Mouse (Mus musculus): ENCODE results near the gene Epha3. TPM values are rescaled to one million over a fixed set of nuclear protein-coding genes. Genes with fewer than 3 reads are reported as not detected.

Gene Epha3
- polyA plus RNA-seq, 1 experiment, result 1.0 TPM

GRCm38 (mm10) chr16:63793805-63794204 is 70.2 kb downstream of the Epha3 start:
- Histone ChIP-seq H3K27ac (ENCODE audit: control insufficient read depth, insufficient read depth, low read depth, low read length) (no peak overlapping the region), H3K27me3 (ENCODE audit: control insufficient read depth, insufficient read depth, low read length) (no peaks in the 10 kb centered on the region), H3K4me3 (ENCODE audit: control insufficient read depth, low read depth, low read length) (no peak overlapping the region), H3K36me3 (ENCODE audit: control insufficient read depth, insufficient read depth, low read length) (no peaks in the 10 kb centered on the region), H3K4me1 (ENCODE audit: control insufficient read depth, insufficient read depth, low read length) (no peaks in the 10 kb centered on the region)
- TF ChIP-seq POLR2A (IDR thresholded peaks at IDR 0.05; ENCODE audit: control insufficient read depth, low read depth, low read length) (no peak), CTCF (IDR thresholded peaks at IDR 0.05; ENCODE audit: control insufficient read depth, insufficient read depth, insufficient replicate concordance, low read depth, low read length) (no peak)

DNA sequence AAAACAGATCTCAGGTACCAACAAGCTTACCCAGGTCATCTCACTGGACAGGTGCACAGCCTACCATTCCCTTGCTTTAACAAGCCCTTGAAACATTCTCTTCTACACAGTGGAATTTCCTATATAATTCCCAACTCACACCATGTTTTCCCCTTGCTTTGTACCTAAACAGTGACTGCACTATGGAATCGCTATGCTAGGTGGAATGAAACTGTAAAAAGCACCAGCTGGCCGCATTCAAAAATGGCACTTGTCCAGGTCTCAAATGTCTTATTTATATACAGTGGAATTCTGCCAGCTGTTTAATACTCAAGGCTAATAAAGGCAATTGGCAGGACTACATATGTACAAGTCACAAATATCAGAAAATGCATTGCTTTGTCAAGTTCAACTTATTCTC is 71.9 kb downstream of the Epha3 start:
- Histone ChIP-seq H3K4me3 (ENCODE audit: control insufficient read depth, low read depth, low read length) (no peak overlapping the region), H3K27me3 (ENCODE audit: control insufficient read depth, insufficient read depth, low read length) (no peaks in the 10 kb centered on the region), H3K4me1 (ENCODE audit: control insufficient read depth, insufficient read depth, low read length) (no peaks in the 10 kb centered on the region), H3K27ac (ENCODE audit: control insufficient read depth, insufficient read depth, low read depth, low read length) (no peak overlapping the region), H3K36me3 (ENCODE audit: control insufficient read depth, insufficient read depth, low read length) (no peaks in the 10 kb centered on the region)
- TF ChIP-seq POLR2A (IDR thresholded peaks at IDR 0.05; ENCODE audit: control insufficient read depth, low read depth, low read length) (no peak), CTCF (IDR thresholded peaks at IDR 0.05; ENCODE audit: control insufficient read depth, insufficient read depth, insufficient replicate concordance, low read depth, low read length) (no peak)

GRCm38 (mm10) chr16:63783544-63783943 is 80.4 kb downstream of the Epha3 start:
- Histone ChIP-seq H3K27me3 (ENCODE audit: control insufficient read depth, insufficient read depth, low read length) (no peaks in the 10 kb centered on the region), H3K36me3 (ENCODE audit: control insufficient read depth, insufficient read depth, low read length) (no peaks in the 10 kb centered on the region), H3K4me1 (ENCODE audit: control insufficient read depth, insufficient read depth, low read length) (no peaks in the 10 kb centered on the region), H3K27ac (ENCODE audit: control insufficient read depth, insufficient read depth, low read depth, low read length) (no peak overlapping the region), H3K4me3 (ENCODE audit: control insufficient read depth, low read depth, low read length) (no peak overlapping the region)
- TF ChIP-seq CTCF (IDR thresholded peaks at IDR 0.05; ENCODE audit: control insufficient read depth, insufficient read depth, insufficient replicate concordance, low read depth, low read length) (no peak), POLR2A (IDR thresholded peaks at IDR 0.05; ENCODE audit: control insufficient read depth, low read depth, low read length) (no peak)

GRCm38 (mm10) chr16:63782101-63782500 is 81.9 kb downstream of the Epha3 start:
- no peaks in the 10 kb centered on the region for H3K36me3 ChIP-seq (ENCODE audit: control insufficient read depth, insufficient read depth, low read length)
- no peak overlapping the region for H3K4me3 ChIP-seq (ENCODE audit: control insufficient read depth, low read depth, low read length)
- H3K27ac ChIP-seq (ENCODE audit: control insufficient read depth, insufficient read depth, low read depth, low read length), result no peak overlapping the region
- H3K27me3 ChIP-seq (ENCODE audit: control insufficient read depth, insufficient read depth, low read length), result no peaks in the 10 kb centered on the region
- H3K4me1 ChIP-seq (ENCODE audit: control insufficient read depth, insufficient read depth, low read length), result no peaks in the 10 kb centered on the region
- TF ChIP-seq POLR2A (IDR thresholded peaks at IDR 0.05; ENCODE audit: control insufficient read depth, low read depth, low read length) (no peak), CTCF (IDR thresholded peaks at IDR 0.05; ENCODE audit: control insufficient read depth, insufficient read depth, insufficient replicate concordance, low read depth, low read length) (no peak)

DNA sequence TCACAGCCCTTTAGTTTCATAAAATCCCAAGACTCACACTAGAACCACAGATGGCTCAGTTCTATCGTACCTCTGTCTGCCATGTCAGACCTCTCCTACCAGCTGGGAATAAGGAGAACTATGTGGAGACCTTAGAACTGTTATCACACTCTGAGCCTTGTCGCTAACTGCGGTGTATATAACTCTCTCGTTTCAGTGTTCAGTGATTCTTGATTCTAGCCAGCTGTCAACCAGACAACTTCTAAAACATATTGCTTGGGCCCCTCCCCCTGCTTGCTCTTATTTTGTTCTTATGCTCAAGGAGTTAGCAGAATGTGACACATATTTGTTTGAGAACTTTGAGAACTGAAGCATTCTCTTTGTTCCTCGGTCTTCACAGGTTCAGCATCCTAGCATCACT is 83.8 kb downstream of the Epha3 start:
- TF ChIP-seq CTCF (IDR thresholded peaks at IDR 0.05; ENCODE audit: control insufficient read depth, insufficient read depth, insufficient replicate concordance, low read depth, low read length) (no peak), POLR2A (IDR thresholded peaks at IDR 0.05; ENCODE audit: control insufficient read depth, low read depth, low read length) (no peak)
- H3K4me3 ChIP-seq (ENCODE audit: control insufficient read depth, low read depth, low read length), result no peak overlapping the region
- H3K27me3 ChIP-seq (ENCODE audit: control insufficient read depth, insufficient read depth, low read length), result no peaks in the 10 kb centered on the region
- H3K36me3 ChIP-seq (ENCODE audit: control insufficient read depth, insufficient read depth, low read length), result no peaks in the 10 kb centered on the region
- H3K4me1 ChIP-seq (ENCODE audit: control insufficient read depth, insufficient read depth, low read length), result no peaks in the 10 kb centered on the region
- H3K27ac ChIP-seq (ENCODE audit: control insufficient read depth, insufficient read depth, low read depth, low read length), result no peak overlapping the region

DNA sequence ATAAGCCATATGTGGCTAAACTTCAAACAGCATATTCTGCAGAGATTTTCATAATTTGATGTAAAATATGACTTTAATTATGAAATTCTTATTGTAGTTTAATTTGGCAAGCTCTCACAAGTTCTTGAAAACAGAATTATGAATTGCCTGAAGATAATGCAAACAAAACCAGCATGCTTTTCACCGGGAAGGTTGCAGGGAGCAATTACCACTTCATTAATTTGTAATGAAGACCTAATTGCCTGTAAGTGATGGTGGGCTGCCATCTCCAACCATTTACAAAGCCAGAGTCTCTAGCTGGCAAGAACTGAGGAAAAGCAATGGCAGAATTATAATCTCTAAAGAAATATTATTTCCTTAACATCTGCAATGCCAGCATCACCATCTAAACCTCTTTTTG is 86.2 kb downstream of the Epha3 start:
- H3K36me3 ChIP-seq (ENCODE audit: control insufficient read depth, insufficient read depth, low read length), result no peaks in the 10 kb centered on the region
- H3K4me1 ChIP-seq (ENCODE audit: control insufficient read depth, insufficient read depth, low read length), result no peaks in the 10 kb centered on the region
- no peak overlapping the region for H3K4me3 ChIP-seq (ENCODE audit: control insufficient read depth, low read depth, low read length)
- H3K27me3 ChIP-seq (ENCODE audit: control insufficient read depth, insufficient read depth, low read length), result no peaks in the 10 kb centered on the region
- TF ChIP-seq POLR2A (IDR thresholded peaks at IDR 0.05; ENCODE audit: control insufficient read depth, low read depth, low read length), result no peak
- no peak for TF ChIP-seq CTCF (IDR thresholded peaks at IDR 0.05; ENCODE audit: control insufficient read depth, insufficient read depth, insufficient replicate concordance, low read depth, low read length)
- H3K27ac ChIP-seq (ENCODE audit: control insufficient read depth, insufficient read depth, low read depth, low read length), result no peak overlapping the region

GRCm38 (mm10) chr16:63772566-63772965 is 91.4 kb downstream of the Epha3 start:
- H3K27me3 ChIP-seq (ENCODE audit: control insufficient read depth, insufficient read depth, low read length), result no peaks in the 10 kb centered on the region
- H3K4me1 ChIP-seq (ENCODE audit: control insufficient read depth, insufficient read depth, low read length), result no peaks in the 10 kb centered on the region
- no peak overlapping the region for H3K4me3 ChIP-seq (ENCODE audit: control insufficient read depth, low read depth, low read length)
- H3K36me3 ChIP-seq (ENCODE audit: control insufficient read depth, insufficient read depth, low read length), result no peaks in the 10 kb centered on the region
- TF ChIP-seq POLR2A (IDR thresholded peaks at IDR 0.05; ENCODE audit: control insufficient read depth, low read depth, low read length) (no peak), CTCF (IDR thresholded peaks at IDR 0.05; ENCODE audit: control insufficient read depth, insufficient read depth, insufficient replicate concordance, low read depth, low read length) (no peak)
- H3K27ac ChIP-seq (ENCODE audit: control insufficient read depth, insufficient read depth, low read depth, low read length), result no peak overlapping the region

- Histone ChIP-seq H3K27me3 (ENCODE audit: control insufficient read depth, insufficient read depth, low read length) (no peaks in the 10 kb centered on the region), H3K4me1 (ENCODE audit: control insufficient read depth, insufficient read depth, low read length) (no peaks in the 10 kb centered on the region), H3K36me3 (ENCODE audit: control insufficient read depth, insufficient read depth, low read length) (no peaks in the 10 kb centered on the region), H3K4me3 (ENCODE audit: control insufficient read depth, low read depth, low read length) (no peak overlapping the region), H3K27ac (ENCODE audit: control insufficient read depth, insufficient read depth, low read depth, low read length) (no peak overlapping the region)
- TF ChIP-seq POLR2A (IDR thresholded peaks at IDR 0.05; ENCODE audit: control insufficient read depth, low read depth, low read length) (no peak), CTCF (IDR thresholded peaks at IDR 0.05; ENCODE audit: control insufficient read depth, insufficient read depth, insufficient replicate concordance, low read depth, low read length) (no peak)
These were observed 96.4 kb downstream of the Epha3 start for GRCm38 (mm10) chr16:63767589-63767988.

All from testis, adult 2 months (tissue).